Mouse (Mus musculus) cerebellum, adult (tissue): ENCODE measurements around the gene Csnk2a1.
A peak's percentile ranks its signal among the peaks of the same experiment; 100 is the strongest.

Source experiments
- ATAC-seq: cut with Nextera tagmentation; 2 replicates; pipeline ENCODE4 v1.9.2; 2017; ENCODE audit warnings: mild to moderate bottlenecking, moderate library complexity, mixed read lengths; ENCODE audit not compliant: insufficient number of reproducible peaks, low FRiP score, low TSS enrichment

Gene Csnk2a1

DNA sequence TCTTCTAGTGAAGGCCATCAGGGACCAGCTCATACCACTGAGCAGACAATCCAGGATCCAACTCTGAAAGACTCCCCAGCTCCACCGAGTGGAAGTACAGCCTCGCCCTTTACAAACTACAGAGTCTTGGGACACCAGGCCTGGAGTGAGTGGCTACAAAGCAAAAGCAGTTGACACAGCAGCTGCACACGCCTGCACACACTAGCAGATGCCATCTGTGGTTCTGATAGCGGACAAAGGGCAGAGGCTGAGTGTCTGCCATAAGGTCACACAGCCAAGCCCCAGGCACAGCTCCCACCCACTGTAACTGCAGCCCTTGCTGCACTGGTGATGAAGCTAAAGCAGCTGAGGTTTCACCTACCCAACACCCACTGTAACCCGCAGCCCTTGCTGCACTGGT lies 94.9 kb downstream of the Csnk2a1 start:
- no peak for ATAC-seq

- no peak for ATAC-seq
Observed at GRCm38 (mm10) chr2:152322198-152322597, 95.6 kb downstream of the Csnk2a1 start.

- peak; percentile 72 for ATAC-seq
Observed at GRCm38 (mm10) chr2:152323971-152324370, 97.3 kb downstream of the Csnk2a1 start.

GRCm38 (mm10) chr2:152324842-152325241 lies 98.2 kb downstream of the Csnk2a1 start:
- ATAC-seq: no peak

DNA sequence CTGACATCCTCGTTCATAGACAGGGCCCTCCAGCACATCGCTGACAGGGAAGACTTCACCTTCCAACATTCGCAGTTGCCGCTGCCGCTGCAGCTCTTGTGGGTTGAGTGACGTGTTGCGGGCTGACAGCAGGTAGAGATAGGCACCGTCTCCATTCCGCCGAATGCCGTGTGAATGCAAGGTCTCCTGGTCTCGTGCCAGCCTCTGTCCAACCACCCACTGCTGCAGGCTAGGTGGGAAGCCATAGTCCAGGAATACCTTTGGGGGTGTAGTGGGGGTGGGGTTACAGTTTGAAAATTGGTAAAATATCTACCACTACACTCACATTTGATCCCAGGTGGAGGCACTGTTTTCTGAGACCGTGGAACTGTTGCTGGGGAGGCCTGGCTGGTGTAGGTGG lies 99.5 kb downstream of the Csnk2a1 start:
- no peak for ATAC-seq

- ATAC-seq: no peak
Observed at GRCm38 (mm10) chr2:152326654-152327053, 100.0 kb downstream of the Csnk2a1 start.

- ATAC-seq: no peak
Observed at GRCm38 (mm10) chr2:152327980-152328379, 101.3 kb downstream of the Csnk2a1 start.

- no peak for ATAC-seq
Observed at GRCm38 (mm10) chr2:152330858-152331423, 104.3 kb downstream of the Csnk2a1 start.
